Mouse (Mus musculus) heart, embryonic 16.5 days (tissue): ENCODE measurements at regions not wholly inside any gene's neighbourhood (a gene's known extent, or its start where the extent isn't known, plus 50 kb on each side); places are given as distances from the start of the nearest gene placed in this dataset.
"Not testable (repeated sequence)": the region's sequence is repeated elsewhere in the genome, so short reads cannot be mapped to it uniquely, and the experiment has no call there.

Source experiments
- ATAC-seq: fragments of 200-750 bp; cut with Nextera tagmentation; replicated peaks from 2 replicates; pipeline ENCODE4 v1.8.0; 2017; ENCODE audit warnings: moderate number of reproducible peaks; ENCODE audit not compliant: insufficient read depth, low FRiP score; ENCODE audit errors: extremely low read depth
- H3K27ac ChIP-seq: fragments of 300-500 bp; sonication (generic); 2 replicates; pipeline ENCODE4 v1.5.1; 2014; ENCODE audit warnings: mild to moderate bottlenecking, low read length, control low read depth, moderate library complexity
- H3K27me3 ChIP-seq: fragments of 300-500 bp; sonication (generic); 2 replicates; pipeline ENCODE4 v1.6.1; 2014; ENCODE audit warnings: low read length, mixed read lengths; ENCODE audit not compliant: control insufficient read depth, insufficient read depth
- H3K36me3 ChIP-seq: fragments of 300-500 bp; sonication (generic); 2 replicates; pipeline ENCODE4 v1.6.1; 2014; ENCODE audit not compliant: control insufficient read depth, insufficient read depth
- H3K4me1 ChIP-seq: fragments of 300-500 bp; sonication (generic); 2 replicates; pipeline ENCODE4 v1.6.1; 2014; ENCODE audit warnings: low read length, mixed read lengths; ENCODE audit not compliant: control insufficient read depth, insufficient read depth
- H3K4me2 ChIP-seq: fragments of 300-500 bp; sonication (generic); 2 replicates; pipeline ENCODE4 v1.6.1; 2014; ENCODE audit warnings: low read depth, mild to moderate bottlenecking, control low read depth, low read length
- H3K4me3 ChIP-seq: fragments of 300-500 bp; sonication (generic); 2 replicates; pipeline ENCODE4 v1.5.1; 2014; ENCODE audit warnings: mild to moderate bottlenecking, control low read depth, low read length
- H3K9ac ChIP-seq: fragments of 300-500 bp; sonication (generic); 2 replicates; pipeline ENCODE4 v1.6.1; 2014; ENCODE audit warnings: low read length, control low read depth
- H3K9me3 ChIP-seq: fragments of 300-500 bp; sonication (generic); replicated peaks from 2 replicates; pipeline ENCODE4 v1.6.1; 2016; ENCODE audit warnings: low read length; ENCODE audit not compliant: control insufficient read depth
- WGBS: fragments of 180-500 bp; shearing (Covaris S2); extraction: QIAGEN DNeasy Blood & Tissue Kit; methylation state at CpG from one replicate; pipeline ENCODE4 v1.1.7; 2014; 5-methylcytosine and 5-hydroxymethylcytosine counted together

- not testable (repeated sequence) for H3K9ac ChIP-seq, H3K4me3 ChIP-seq, H3K4me1 ChIP-seq, H3K4me2 ChIP-seq, H3K9me3 ChIP-seq, H3K27ac ChIP-seq, H3K36me3 ChIP-seq, ATAC-seq, H3K27me3 ChIP-seq
- WGBS: 64% methylated on average over 6 of the region's 6 CpGs
Measured at GRCm38 (mm10) chr12:20884104-20884503, 106.2 kb upstream of the Asap2 start.

- Histone ChIP-seq H3K9ac (peak overlapping the region; percentile 93), H3K4me2 (peak overlapping the region; percentile 57), H3K27ac (peak overlapping the region; percentile 92), H3K4me3 (peak overlapping the region; percentile 91)
- H3K36me3 ChIP-seq, H3K9me3 ChIP-seq, H3K4me1 ChIP-seq, H3K27me3 ChIP-seq: not testable (repeated sequence)
- under 1% methylated on average over 56 of the region's 87 CpGs for WGBS
- ATAC-seq: peak; percentile 100
Measured at GRCm38 (mm10) chr12:20920653-20921397, 69.4 kb upstream of the Asap2 start.

- 15% methylated on average over 12 of the region's 15 CpGs for WGBS
- H3K9me3 ChIP-seq, ATAC-seq, H3K36me3 ChIP-seq, H3K4me1 ChIP-seq, H3K9ac ChIP-seq, H3K27ac ChIP-seq, H3K27me3 ChIP-seq: not testable (repeated sequence)
- Histone ChIP-seq H3K4me2 (peak overlapping the region; percentile 57), H3K4me3 (peak overlapping the region; percentile 91)
Measured at GRCm38 (mm10) chr12:20921398-20922023, 68.7 kb upstream of the Asap2 start.

- H3K4me1 ChIP-seq, H3K36me3 ChIP-seq, H3K9ac ChIP-seq, H3K27ac ChIP-seq, H3K27me3 ChIP-seq, H3K4me3 ChIP-seq, ATAC-seq, H3K4me2 ChIP-seq, H3K9me3 ChIP-seq: not testable (repeated sequence)
- 33% methylated on average over 3 of the region's 3 CpGs for WGBS
Measured at GRCm38 (mm10) chr12:20928966-20929365, 61.3 kb upstream of the Asap2 start.
